Mouse (Mus musculus) neural tube, embryonic 11.5 days (tissue): Measurements from ENCODE around the gene Pigx. TPM values are rescaled to one million over a fixed set of nuclear protein-coding genes. Genes with fewer than 3 reads are reported as not detected.
A peak's percentile ranks its signal among the peaks of the same experiment; 100 is the strongest.
"Not testable (repeated sequence)": the region's sequence is repeated elsewhere in the genome, so short reads cannot be mapped to it uniquely, and the experiment has no call there.

Experiments used
- ATAC-seq: fragments of 200-750 bp; cut with Nextera tagmentation; 2 replicates; pipeline ENCODE4 v1.8.0; 2017; ENCODE audit warnings: moderate number of reproducible peaks, mild to moderate bottlenecking, moderate TSS enrichment, moderate library complexity; ENCODE audit not compliant: insufficient read depth, low FRiP score, low TSS enrichment
- DNase-seq: peaks from one replicate; pipeline ENCODE4 v3.0.0-alpha.2; 2015; ENCODE audit warnings: low spot score
- H3K27ac ChIP-seq: fragments of 300-500 bp; sonication (generic); 2 replicates; pipeline ENCODE4 v1.5.1; 2014; ENCODE audit warnings: low read depth, mild to moderate bottlenecking, low read length
- H3K27me3 ChIP-seq: fragments of 300-500 bp; sonication (generic); 2 replicates; pipeline ENCODE4 v1.6.1; 2014; ENCODE audit warnings: mild to moderate bottlenecking, low read length, mixed read lengths; ENCODE audit not compliant: control insufficient read depth, insufficient read depth
- H3K36me3 ChIP-seq: fragments of 300-500 bp; sonication (generic); 2 replicates; pipeline ENCODE4 v1.6.1; 2014; ENCODE audit warnings: mild to moderate bottlenecking, low read length, moderate library complexity, mixed read lengths; ENCODE audit not compliant: control insufficient read depth, insufficient read depth
- H3K4me1 ChIP-seq: fragments of 300-500 bp; sonication (generic); 2 replicates; pipeline ENCODE4 v1.6.1; 2014; ENCODE audit warnings: low read length, mixed read lengths; ENCODE audit not compliant: control insufficient read depth, insufficient read depth
- H3K4me2 ChIP-seq: fragments of 300-500 bp; sonication (generic); 2 replicates; pipeline ENCODE4 v1.6.1; 2014; ENCODE audit warnings: low read depth, mild to moderate bottlenecking, moderate library complexity
- H3K4me3 ChIP-seq: fragments of 300-500 bp; sonication (generic); 2 replicates; pipeline ENCODE4 v1.5.1; 2014; ENCODE audit warnings: low read depth, low read length
- H3K9ac ChIP-seq: fragments of 300-500 bp; sonication (generic); 2 replicates; pipeline ENCODE4 v1.6.1; 2014; ENCODE audit warnings: mild to moderate bottlenecking, low read length
- H3K9me3 ChIP-seq: fragments of 300-500 bp; sonication (generic); 2 replicates; pipeline ENCODE4 v1.6.1; 2016; ENCODE audit warnings: low read length; ENCODE audit not compliant: control insufficient read depth
- WGBS: fragments of 180-500 bp; shearing (Covaris S2); extraction: QIAGEN DNeasy Blood & Tissue Kit; methylation state at CpG from one replicate; pipeline ENCODE4 v1.1.7; 2014; 5-methylcytosine and 5-hydroxymethylcytosine counted together
- polyA plus RNA-seq: library from polyadenylated mRNA; unstranded; fragments of >200 nt; fragmentation: Nextera tagmentation; extraction: Ambion mirVana; gene quantifications from 2 replicates; pipeline ENCODE4 v1.2.1, GENCODE M21; 2014

Pigx gene
- polyA plus RNA-seq, 1 experiment from 2014 or later, result 128 TPM

- Histone ChIP-seq H3K4me3 (no peak overlapping the region), H3K27ac (no peak overlapping the region), H3K9me3 (no peaks in the 10 kb centered on the region), H3K4me1 (peaks cover 8% of the 10 kb centered on the region; the same call in 1 of the 2 replicates), H3K27me3 (no peaks in the 10 kb centered on the region), H3K36me3 (peaks cover 4% of the 10 kb centered on the region; the same call in 1 of the 2 replicates), H3K9ac (no peak overlapping the region), H3K4me2 (no peak overlapping the region)
- DNase-seq (no peak), ATAC-seq (no peak)
- 95% methylated on average over 13 of the region's 13 CpGs for WGBS
Observed at GRCm38 (mm10) chr16:32102295-32102694, 2.8 kb upstream of the Pigx start.

- H3K9ac ChIP-seq, result peak overlapping the region; percentile 70
- no peaks in the 10 kb centered on the region for H3K9me3 ChIP-seq
- peak overlapping the region; percentile 76 for H3K4me3 ChIP-seq
- peaks cover 8% of the 10 kb centered on the region; the same call in 1 of the 2 replicates for H3K4me1 ChIP-seq
- ATAC-seq (peak; percentile 82), DNase-seq (no peak)
- H3K4me2 ChIP-seq, result peak overlapping the region; percentile 69
- WGBS, result under 1% methylated on average over 33 of the region's 39 CpGs
- H3K27ac ChIP-seq, result 0 out of 2 replicates have a peak overlapping the region, but pooled peaks have one; percentile 15
- peaks cover 4% of the 10 kb centered on the region for H3K36me3 ChIP-seq
- H3K27me3 ChIP-seq, result no peaks in the 10 kb centered on the region
Observed at GRCm38 (mm10) chr16:32098897-32099637, 473 bp downstream of the Pigx start.

- not testable (repeated sequence) for H3K4me2 ChIP-seq, H3K27ac ChIP-seq, ATAC-seq, H3K9ac ChIP-seq, H3K4me1 ChIP-seq, DNase-seq, H3K9me3 ChIP-seq, H3K27me3 ChIP-seq, H3K36me3 ChIP-seq, H3K4me3 ChIP-seq
- WGBS, result 91% methylated on average over 2 of the region's 2 CpGs
Observed at GRCm38 (mm10) chr16:32097757-32098156, 1.8 kb downstream of the Pigx start.

GRCm38 (mm10) chr16:32091466-32091865, 8.1 kb downstream of the Pigx start:
- H3K4me3 ChIP-seq, result no peak overlapping the region
- 94% methylated on average over 7 of the region's 7 CpGs for WGBS

GRCm38 (mm10) chr16:32087629-32088443, 11.7 kb downstream of the Pigx start:
- no peaks in the 10 kb centered on the region for H3K27me3 ChIP-seq
- no peak overlapping the region for H3K27ac ChIP-seq
- DNase-seq (no peak), ATAC-seq (no peak)
- H3K9me3 ChIP-seq, result no peaks in the 10 kb centered on the region
- H3K9ac ChIP-seq, result no peak overlapping the region
- 86% methylated on average over 17 of the region's 17 CpGs for WGBS
- H3K4me2 ChIP-seq, result no peak overlapping the region
- H3K4me1 ChIP-seq, result no peaks in the 10 kb centered on the region
- peaks cover 8% of the 10 kb centered on the region for H3K36me3 ChIP-seq
- no peak overlapping the region for H3K4me3 ChIP-seq

More at GRCm38 (mm10) chr16:32091466-32091865, 8.1 kb downstream of the Pigx start:
- Histone ChIP-seq H3K9ac (no peak overlapping the region), H3K4me1 (no peaks in the 10 kb centered on the region), H3K4me2 (no peak overlapping the region), H3K27me3 (no peaks in the 10 kb centered on the region), H3K9me3 (no peaks in the 10 kb centered on the region), H3K36me3 (peaks cover 6% of the 10 kb centered on the region), H3K27ac (no peak overlapping the region)
- no peak for ATAC-seq
- no peak for DNase-seq

GRCm38 (mm10) chr16:32078991-32079511, 20.5 kb downstream of the Pigx start, which contains the start of gene Pak2:
Gene Pak2, minus strand, starts transcription at chr16:32079342.
- Histone ChIP-seq H3K27ac (peak within 1 kb of the TSS; percentile 93), H3K9ac (peak within 1 kb of the TSS; percentile 93), H3K9me3 (no peaks in the 10 kb centered on the region), H3K36me3 (no peaks in the 10 kb centered on the region), H3K4me2 (peak within 1 kb of the TSS; percentile 59), H3K4me1 (peaks cover 9% of the 10 kb centered on the region), H3K27me3 (no peaks in the 10 kb centered on the region), H3K4me3 (peak within 1 kb of the TSS; percentile 80)
- WGBS, result under 1% methylated on average over 52 of the region's 60 CpGs
- peak; percentile 97 for ATAC-seq
- peak; percentile 92 for DNase-seq

- ATAC-seq, result peak; percentile 74; the same call in 1 of the 2 replicates
- Histone ChIP-seq H3K4me3 (peak overlapping the region; percentile 80), H3K4me1 (peaks cover 9% of the 10 kb centered on the region), H3K9ac (peak overlapping the region; percentile 93), H3K27ac (peak overlapping the region; percentile 93), H3K4me2 (peak overlapping the region; percentile 59), H3K9me3 (no peaks in the 10 kb centered on the region), H3K27me3 (no peaks in the 10 kb centered on the region), H3K36me3 (no peaks in the 10 kb centered on the region)
- no peak for DNase-seq
- under 1% methylated on average over 30 of the region's 30 CpGs for WGBS
Observed at GRCm38 (mm10) chr16:32078408-32078990, 21.0 kb downstream of the Pigx start.

- Histone ChIP-seq H3K4me2 (peak overlapping the region; percentile 59), H3K9ac (peak overlapping the region; percentile 93), H3K27me3 (no peaks in the 10 kb centered on the region), H3K4me1 (peaks cover 9% of the 10 kb centered on the region), H3K27ac (no peak overlapping the region), H3K9me3 (no peaks in the 10 kb centered on the region), H3K36me3 (no peaks in the 10 kb centered on the region), H3K4me3 (peak overlapping the region; percentile 80)
- ATAC-seq, result no peak
- DNase-seq, result no peak
- 17% methylated on average over 13 of the region's 13 CpGs for WGBS
Observed at GRCm38 (mm10) chr16:32077648-32078407, 21.7 kb downstream of the Pigx start.
